Mouse (Mus musculus) embryonic fibroblast, embryonic 13.5 days (primary cell): Measurements from ENCODE around the gene Irf2bpl. TPM values are rescaled to one million over a fixed set of nuclear protein-coding genes. Genes with fewer than 3 reads are reported as not detected.

Experiments
- H3K27ac ChIP-seq: 2 replicates; pipeline ENCODE4 v1.5.1; 2012; ENCODE audit warnings: low read length, control low read depth, inconsistent platforms; ENCODE audit not compliant: insufficient read depth
- H3K4me1 ChIP-seq: 2 replicates; pipeline ENCODE4 v1.6.1; 2011; ENCODE audit warnings: low read length; ENCODE audit not compliant: control insufficient read depth, insufficient read depth
- H3K4me3 ChIP-seq: 2 replicates; pipeline ENCODE4 v1.5.1; 2011; ENCODE audit warnings: mild to moderate bottlenecking, control low read depth, low read length; ENCODE audit not compliant: insufficient read depth
- CTCF ChIP-seq: IDR thresholded peaks from 2 replicates; pipeline ENCODE4 v1.5.1; 2011; ENCODE audit warnings: mild to moderate bottlenecking, control low read depth, low read length, moderate library complexity, borderline replicate concordance; ENCODE audit not compliant: insufficient read depth
- POLR2A ChIP-seq: IDR thresholded peaks from 2 replicates; pipeline ENCODE4 v1.6.1; 2011; ENCODE audit warnings: low read depth, mild to moderate bottlenecking, control low read depth, low read length, moderate library complexity
- polyA plus RNA-seq: library from polyadenylated mRNA; stranded (reverse); fragments of >200 nt; gene quantifications from 2 replicates; pipeline ENCODE4 v1.2.4, GENCODE M21; 2011; ENCODE audit warnings: low read depth; ENCODE audit not compliant: missing spikeins, insufficient read length

The Irf2bpl gene
- polyA plus RNA-seq, 1 experiment = 36.4 TPM

- H3K4me3 ChIP-seq = no peak overlapping the region
- no peak for TF ChIP-seq POLR2A
- no peak for TF ChIP-seq CTCF
- H3K4me1 ChIP-seq = peaks cover 9% of the 10 kb centered on the region
- H3K27ac ChIP-seq = no peak overlapping the region
Measured at GRCm38 (mm10) chr12:86851313-86851712, 33.3 kb downstream of the Irf2bpl start.

GRCm38 (mm10) chr12:86850746-86851145 is 33.9 kb downstream of the Irf2bpl start:
- H3K4me1 ChIP-seq = peaks cover 6% of the 10 kb centered on the region
- TF ChIP-seq CTCF (no peak), POLR2A (no peak)
- H3K4me3 ChIP-seq = no peak overlapping the region
- H3K27ac ChIP-seq = no peak overlapping the region

GRCm38 (mm10) chr12:86849945-86850626 is 34.5 kb downstream of the Irf2bpl start:
- H3K27ac ChIP-seq = no peak overlapping the region
- H3K4me3 ChIP-seq = no peak overlapping the region
- peaks cover 4% of the 10 kb centered on the region for H3K4me1 ChIP-seq
- TF ChIP-seq POLR2A (no peak), CTCF (no peak)

GRCm38 (mm10) chr12:86842866-86843459 is 41.6 kb downstream of the Irf2bpl start:
- TF ChIP-seq CTCF (no peak), POLR2A (no peak)

GRCm38 (mm10) chr12:86840526-86840925 is 44.1 kb downstream of the Irf2bpl start:
- Histone ChIP-seq H3K27ac (no peak overlapping the region), H3K4me3 (no peak overlapping the region), H3K4me1 (no peaks in the 10 kb centered on the region)
- TF ChIP-seq POLR2A = no peak
- no peak for TF ChIP-seq CTCF

More at GRCm38 (mm10) chr12:86842866-86843459, 41.6 kb downstream of the Irf2bpl start:
- no peak overlapping the region for H3K4me3 ChIP-seq
- H3K27ac ChIP-seq = no peak overlapping the region
- no peaks in the 10 kb centered on the region for H3K4me1 ChIP-seq

GRCm38 (mm10) chr12:86838181-86838580 is 46.4 kb downstream of the Irf2bpl start:
- H3K27ac ChIP-seq = no peak overlapping the region
- H3K4me1 ChIP-seq = peaks cover 7% of the 10 kb centered on the region; the same call in 1 of the 2 replicates
- TF ChIP-seq POLR2A = no peak
- no peak for TF ChIP-seq CTCF
- H3K4me3 ChIP-seq = no peak overlapping the region

GRCm38 (mm10) chr12:86836431-86837047 is 48.1 kb downstream of the Irf2bpl start:
- peak overlapping the region; percentile 57 for H3K27ac ChIP-seq

GRCm38 (mm10) chr12:86835899-86836298 is 48.7 kb downstream of the Irf2bpl start:
- Histone ChIP-seq H3K4me3 (no peak overlapping the region), H3K4me1 (peaks cover 22% of the 10 kb centered on the region), H3K27ac (peak overlapping the region; percentile 57; the same call in 1 of the 2 replicates)
- TF ChIP-seq POLR2A (no peak), CTCF (no peak)

More at GRCm38 (mm10) chr12:86836431-86837047, 48.1 kb downstream of the Irf2bpl start:
- Histone ChIP-seq H3K4me3 (no peak overlapping the region), H3K4me1 (peaks cover 20% of the 10 kb centered on the region)
- TF ChIP-seq POLR2A (peak; percentile 72), CTCF (no peak)

GRCm38 (mm10) chr12:86834416-86834772 is 50.2 kb downstream of the Irf2bpl start:
- H3K4me3 ChIP-seq = no peak overlapping the region
- H3K4me1 ChIP-seq = peaks cover 22% of the 10 kb centered on the region
- TF ChIP-seq POLR2A = peak; percentile 30; the same call in 1 of the 2 replicates
- no peak for TF ChIP-seq CTCF
- H3K27ac ChIP-seq = peak overlapping the region; percentile 98

- Histone ChIP-seq H3K4me1 (peaks cover 22% of the 10 kb centered on the region), H3K27ac (peak overlapping the region; percentile 98), H3K4me3 (no peak overlapping the region)
- peak; percentile 39; the same call in 1 of the 2 replicates for TF ChIP-seq POLR2A
- TF ChIP-seq CTCF = no peak
Measured at GRCm38 (mm10) chr12:86833711-86834415, 50.7 kb downstream of the Irf2bpl start.
